Mouse (Mus musculus) left cerebral cortex, postnatal 10 days (tissue): Measurements from ENCODE around the gene Emc10. TPM values are rescaled to one million over a fixed set of nuclear protein-coding genes. Genes with fewer than 3 reads are reported as not detected.
A peak's percentile ranks its signal among the peaks of the same experiment; 100 is the strongest.

Experiments
- DNase-seq, 2 experiments: peaks; one replicate each; pipeline ENCODE4 v3.0.0; 2021 to 2022; ENCODE audit warnings: low spot score in 2 of 2, mixed read lengths in 1 of 2; ENCODE audit errors: extremely low spot score in 1 of 2
- intact Hi-C: fragments of 180-260 bp; cut with DNase I; formaldehyde crosslinking; loops from one replicate; pipeline ENCODE4 v1.15.1; 2025
- total RNA-seq, 2 experiments: library from RNA; stranded (reverse); gene quantifications; 2 replicates each; pipeline ENCODE4 v1.2.3; 2021

Gene Emc10
- total RNA-seq, 2 experiments from 2014 or later = 143 to 144 TPM

GRCm38 (mm10) chr7:44492166-44492826, 4.0 kb downstream of the Emc10 start:
- peak in 1 of 2 experiments; percentile 26 for DNase-seq
- intact Hi-C loops = no loop called here

DNA sequence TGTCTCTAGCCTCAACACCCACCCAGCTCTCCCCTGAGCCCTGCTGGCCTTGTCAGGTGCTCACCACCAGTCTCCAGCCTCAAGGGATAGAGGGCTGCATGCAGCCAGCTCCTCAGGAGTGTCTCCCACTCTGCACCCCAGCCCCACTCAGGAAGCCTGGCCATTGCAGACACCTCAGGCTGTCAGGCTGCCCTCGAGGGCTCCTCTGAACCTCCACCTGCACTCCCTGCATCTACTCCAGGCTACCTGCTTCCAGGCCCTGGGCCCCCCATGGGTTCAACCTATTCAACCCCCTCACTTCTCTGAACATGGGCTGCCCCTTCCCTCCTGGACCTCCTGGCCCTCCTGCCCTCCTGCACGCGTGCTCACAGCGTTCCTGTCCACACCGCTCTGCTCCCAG, 4.9 kb downstream of the Emc10 start:
- intact Hi-C loops = no loop called here
- DNase-seq = peak in 1 of 2 experiments; percentile 22

DNA sequence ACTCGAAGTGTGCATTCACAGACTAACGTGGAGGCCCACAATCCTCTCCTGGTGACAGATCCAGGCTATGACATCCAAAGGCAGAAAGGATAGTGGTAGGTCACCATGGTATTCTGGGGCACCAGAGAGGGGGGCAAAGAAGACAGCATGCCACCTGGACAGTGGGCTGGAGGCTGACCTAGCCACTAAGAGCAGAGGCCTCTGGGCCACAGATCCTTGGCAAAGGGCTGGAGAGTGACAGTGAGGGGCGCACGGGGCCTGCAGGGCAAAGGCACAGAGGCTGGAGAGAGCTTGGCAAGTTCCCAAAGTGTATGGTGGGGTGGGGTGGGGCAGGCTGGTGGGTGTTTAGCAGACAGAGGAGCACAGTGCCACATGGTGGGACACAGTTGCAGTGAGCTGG, 6.0 kb downstream of the Emc10 start:
- intact Hi-C loops = no loop called here
- DNase-seq = peak in 1 of 2 experiments; percentile 31

GRCm38 (mm10) chr7:44488545-44488944, 7.8 kb downstream of the Emc10 start:
- peak in 1 of 2 experiments; percentile 45 for DNase-seq

GRCm38 (mm10) chr7:44487936-44488335, 8.4 kb downstream of the Emc10 start:
- no peak for DNase-seq
- intact Hi-C loops = loop anchor here (5.0 kb wide), 1 partner anchor 121 kb away; no protein-coding TSS in a partner anchor

More at GRCm38 (mm10) chr7:44488545-44488944, 7.8 kb downstream of the Emc10 start:
- intact Hi-C loops = loop anchor here (5.0 kb wide), 1 partner anchor 121 kb away; no protein-coding TSS in a partner anchor

DNA sequence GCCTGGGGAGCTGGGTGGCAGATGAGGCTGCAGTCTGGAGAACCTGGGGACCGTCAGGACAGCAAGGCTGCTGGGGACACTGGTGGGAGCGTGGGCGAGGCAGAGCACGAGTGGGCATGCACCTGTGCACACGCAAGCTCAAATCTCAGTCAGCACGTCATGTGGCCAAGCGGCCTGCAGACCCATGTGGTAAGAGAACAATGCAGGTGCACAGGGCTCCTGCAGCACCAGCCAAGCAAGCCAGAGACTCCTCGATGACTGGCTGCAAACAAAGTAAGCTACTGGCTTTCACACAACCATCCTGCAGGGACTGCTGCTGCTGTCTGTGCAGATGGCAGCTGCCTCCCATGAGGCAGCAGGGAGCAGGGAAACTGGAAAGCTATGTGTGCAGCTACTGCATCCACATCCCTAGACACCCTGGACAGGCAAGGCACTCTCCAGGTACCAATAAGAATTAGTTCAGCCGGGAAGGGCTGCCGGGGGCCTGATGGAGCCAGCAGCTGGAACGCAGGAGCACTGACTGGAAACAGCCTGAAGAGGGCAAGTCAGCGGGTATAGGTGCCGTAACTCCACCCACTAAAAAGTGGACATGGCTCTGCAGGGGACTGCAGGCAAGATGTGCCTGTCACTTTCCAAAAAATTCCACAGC, 9.3 kb downstream of the Emc10 start:
- intact Hi-C loops = loop anchor here (5.0 kb wide), 1 partner anchor 120 kb away; no protein-coding TSS in a partner anchor
- peak in 1 of 2 experiments; percentile 24 for DNase-seq

GRCm38 (mm10) chr7:44485572-44486195, 10.6 kb downstream of the Emc10 start:
- intact Hi-C loops = loop anchor here (5.0 kb wide), 1 partner anchor 118 kb away; no protein-coding TSS in a partner anchor
- no peak for DNase-seq

- peak; percentile 73 for DNase-seq
- intact Hi-C loops = loop anchor here (5.0 kb wide), 2 partner anchors 118 to 223 kb away; partner anchors contain the start of gene Gm15517
Observed at GRCm38 (mm10) chr7:44484841-44485571, 11.3 kb downstream of the Emc10 start.

DNA sequence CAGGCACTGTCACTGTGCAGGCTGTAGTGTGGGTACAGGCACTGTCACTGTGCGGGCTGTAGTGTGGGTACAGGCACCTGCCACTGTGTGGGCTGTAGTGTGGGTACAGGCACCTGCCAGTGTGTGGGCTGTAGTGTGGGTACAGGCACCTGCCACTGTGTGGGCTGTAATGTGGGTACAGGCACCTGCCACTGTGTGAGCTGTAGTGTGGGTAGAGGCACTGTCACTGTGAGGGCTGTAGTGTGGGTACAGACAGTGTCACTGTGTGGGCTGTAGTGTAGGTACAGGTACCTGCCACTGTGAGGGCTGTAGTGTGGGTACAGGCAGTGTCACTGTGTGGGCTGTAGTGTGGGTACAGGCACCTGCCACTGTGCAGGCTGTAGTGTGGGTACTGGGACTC, 12.2 kb downstream of the Emc10 start:
- intact Hi-C loops = loop anchor here (5.0 kb wide), 1 partner anchor 222 kb away; the partner anchor contains the start of gene Gm15517
- no peak for DNase-seq

DNA sequence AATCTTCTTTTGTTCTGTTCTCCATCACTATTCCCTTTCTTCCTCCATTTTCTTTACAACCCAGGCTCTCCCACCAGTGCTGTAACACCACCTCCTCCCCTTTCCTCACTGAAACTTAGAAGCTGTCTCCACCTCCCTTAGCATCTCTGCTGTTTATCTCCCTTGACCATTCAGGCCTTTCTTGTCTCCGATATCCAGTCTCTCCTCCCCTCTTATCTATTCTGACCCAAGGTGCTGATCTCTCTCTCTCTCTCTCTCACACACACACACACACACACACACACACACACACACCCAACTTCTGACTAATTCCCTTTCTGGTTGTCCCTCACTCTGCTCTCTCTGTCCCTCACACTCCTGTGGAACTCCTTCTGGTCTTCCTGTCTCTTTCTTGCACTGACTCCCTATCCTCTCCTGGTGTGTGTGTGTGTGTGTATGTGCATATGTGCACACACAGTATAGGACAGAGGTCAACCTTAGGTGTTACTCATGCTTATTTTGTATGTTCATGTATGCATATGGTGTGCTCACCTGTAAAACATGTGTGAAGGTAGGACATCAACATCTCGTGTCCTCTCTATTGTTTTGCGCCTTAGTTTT, 13.4 kb downstream of the Emc10 start:
- intact Hi-C loops = loop anchor here (5.0 kb wide), 1 partner anchor 221 kb away; the partner anchor contains the start of gene Gm15517
- DNase-seq = no peak

- DNase-seq = no peak
Observed at GRCm38 (mm10) chr7:44475046-44475614, 21.2 kb downstream of the Emc10 start.

GRCm38 (mm10) chr7:44474419-44474818, 21.9 kb downstream of the Emc10 start:
- DNase-seq = peak in 1 of 2 experiments; percentile 85
- intact Hi-C loops = no loop called here

More at GRCm38 (mm10) chr7:44475046-44475614, 21.2 kb downstream of the Emc10 start:
- intact Hi-C loops = loop anchor here (5.0 kb wide), 1 partner anchor 98 kb away; no protein-coding TSS in a partner anchor

DNA sequence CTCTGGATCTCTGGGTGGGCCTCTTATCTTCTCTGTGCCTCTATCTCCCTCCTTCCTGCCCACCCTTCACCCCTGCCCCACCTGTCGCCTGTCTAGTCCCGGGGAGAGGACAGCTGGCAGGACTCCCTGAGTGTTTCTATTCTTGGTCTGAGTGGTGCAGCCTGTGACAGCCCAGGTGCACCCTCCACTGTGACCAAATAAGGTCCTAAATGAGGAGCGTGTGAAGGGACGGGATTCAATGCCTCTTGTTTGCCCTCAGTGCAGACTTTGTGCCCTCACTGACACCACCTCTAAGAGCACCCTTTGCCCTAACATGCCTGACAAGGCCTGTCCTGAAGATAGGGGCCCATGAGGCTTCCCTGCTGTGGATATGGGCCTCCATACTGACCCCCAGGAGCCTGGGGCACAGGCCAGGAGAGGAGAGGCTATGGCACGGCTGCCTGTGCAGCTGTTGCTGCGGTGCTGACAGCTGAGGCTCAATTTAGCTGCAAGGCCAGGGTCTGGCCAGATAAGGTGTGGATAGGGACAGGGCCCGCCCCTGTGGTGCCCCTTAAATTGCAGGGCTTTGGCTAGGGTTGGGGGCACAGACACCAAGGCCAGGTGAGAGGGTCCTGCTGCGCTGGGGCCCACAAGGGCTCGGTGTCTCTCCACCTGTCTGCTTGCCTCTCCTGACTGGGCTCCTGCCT, 23.2 kb downstream of the Emc10 start:
- no peak for DNase-seq
- intact Hi-C loops = no loop called here

GRCm38 (mm10) chr7:44472558-44472885, 23.8 kb downstream of the Emc10 start:
- intact Hi-C loops = no loop called here
- DNase-seq = no peak

DNA sequence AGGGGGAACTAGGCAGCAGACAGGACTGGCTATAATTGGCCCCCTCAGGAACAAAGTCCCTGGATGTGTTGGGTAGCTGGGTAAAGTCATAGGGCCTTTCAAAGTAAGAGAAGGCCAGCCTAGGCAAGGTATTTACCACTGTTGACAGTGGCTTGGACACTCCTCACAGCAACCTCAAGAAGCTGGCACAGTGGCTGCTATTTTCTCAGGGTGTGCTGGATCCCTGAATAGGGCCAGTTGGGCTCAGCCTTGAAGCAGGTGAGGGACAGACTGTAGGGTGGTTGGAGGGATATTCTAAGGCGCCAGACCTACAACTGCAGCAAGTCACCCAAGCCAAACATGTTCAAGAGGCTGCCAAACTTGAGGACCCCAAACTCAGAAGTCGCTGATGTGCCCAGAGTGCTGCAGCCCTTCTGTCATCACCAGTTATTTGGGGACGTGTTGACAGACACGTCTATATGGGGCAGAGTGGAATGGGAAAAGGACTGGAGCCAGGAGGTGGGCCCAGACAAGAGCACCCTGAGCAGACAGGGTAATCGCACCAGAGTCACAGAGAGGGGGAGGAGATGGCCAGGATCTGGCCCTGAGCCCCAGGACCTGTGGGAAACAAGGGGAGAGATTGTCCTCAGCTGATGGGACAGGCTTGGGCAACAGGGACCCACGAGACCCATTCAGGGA, 24.3 kb downstream of the Emc10 start:
- DNase-seq = no peak
- intact Hi-C loops = no loop called here

DNA sequence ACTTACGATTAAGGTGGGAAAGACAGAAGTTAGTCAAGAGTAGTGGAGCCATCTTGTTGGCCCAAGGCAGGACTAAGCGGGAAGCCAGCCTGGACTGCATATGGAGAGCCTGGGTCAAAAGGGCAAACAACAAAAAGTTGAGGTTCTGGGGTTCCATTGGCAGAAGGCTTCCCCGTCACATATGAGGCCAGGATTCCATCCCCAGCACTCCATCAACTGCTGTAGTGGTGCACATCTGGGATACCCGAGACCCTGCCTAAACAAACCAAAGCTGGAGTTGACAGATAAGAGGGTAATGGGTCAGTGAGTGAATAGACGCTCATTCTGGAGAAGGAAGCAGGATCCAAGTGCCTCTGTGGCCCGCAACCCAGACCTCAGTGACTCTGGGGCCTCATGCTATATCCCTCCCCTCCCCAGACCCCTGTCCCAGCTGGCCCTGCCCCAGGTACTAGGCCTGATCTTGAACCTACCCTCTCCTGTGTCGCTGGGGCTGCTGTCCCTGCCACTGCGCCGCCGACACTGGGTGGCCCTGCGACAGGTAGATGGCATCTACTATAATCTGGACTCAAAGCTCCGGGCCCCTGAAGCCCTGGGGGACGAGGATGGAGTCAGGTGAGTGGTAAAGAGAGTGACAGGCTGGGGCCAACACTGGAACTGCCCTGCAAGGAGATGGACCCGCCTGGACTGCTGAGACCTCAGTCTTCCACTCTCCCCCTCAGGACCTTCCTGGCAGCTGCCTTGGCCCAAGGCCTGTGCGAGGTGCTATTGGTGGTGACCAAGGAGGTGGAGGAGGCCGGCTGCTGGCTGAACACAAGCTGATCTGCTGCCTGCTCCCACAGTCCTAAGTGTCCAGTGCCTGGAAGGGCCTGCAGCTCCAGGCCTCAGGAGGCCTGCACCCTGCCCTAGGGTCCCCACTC, 25.4 kb downstream of the Emc10 start:
- no peak for DNase-seq
- intact Hi-C loops = no loop called here
